Mouse (Mus musculus) lung, postnatal 4 days (tissue): ENCODE data around the gene Zxdb.
"Not testable (repeated sequence)": the region's sequence is repeated elsewhere in the genome, so short reads cannot be mapped to it uniquely, and the experiment has no call there.

Source experiments
- DNase-seq, 2 experiments: peaks; one replicate each; pipeline ENCODE4 v3.0.0; 2021

The Zxdb gene

GRCm38 (mm10) chrX:94724192-94724971, at the start of gene Zxdb:
Gene Zxdb, plus strand, starts transcription at chrX:94724569.
- DNase-seq = not testable (repeated sequence)

- peak in 1 of 2 experiments; percentile 9 for DNase-seq
These were observed 49.4 kb upstream of the Zxdb start for GRCm38 (mm10) chrX:94674977-94675376.

- not testable (repeated sequence) for DNase-seq
These were observed 42.8 kb upstream of the Zxdb start for GRCm38 (mm10) chrX:94681581-94681980.

GRCm38 (mm10) chrX:94689593-94689992, 34.8 kb upstream of the Zxdb start:
- not testable (repeated sequence) for DNase-seq

GRCm38 (mm10) chrX:94706676-94707075, 17.7 kb upstream of the Zxdb start:
- not testable (repeated sequence) for DNase-seq

GRCm38 (mm10) chrX:94709752-94710151, 14.6 kb upstream of the Zxdb start:
- not testable (repeated sequence) for DNase-seq

- peak in 1 of 2 experiments; percentile 22 for DNase-seq
These were observed 702 bp downstream of the Zxdb start for GRCm38 (mm10) chrX:94724972-94725569.

GRCm38 (mm10) chrX:94725627-94726083, 1.3 kb downstream of the Zxdb start:
- DNase-seq = not testable (repeated sequence)

GRCm38 (mm10) chrX:94731596-94731995, 7.2 kb downstream of the Zxdb start:
- DNase-seq = no peak

GRCm38 (mm10) chrX:94753733-94754132, 29.4 kb downstream of the Zxdb start:
- DNase-seq = no peak

GRCm38 (mm10) chrX:94759959-94760358, 35.6 kb downstream of the Zxdb start:
- DNase-seq = peak in 1 of 2 experiments; percentile 46

- DNase-seq = no peak
These were observed 49.5 kb downstream of the Zxdb start for GRCm38 (mm10) chrX:94773876-94774275.
